Mouse (Mus musculus) R1 (cell line): ENCODE measurements around the gene Cadps.

Source experiments
- DNase-seq: peaks from one replicate; pipeline ENCODE4 v3.0.0-alpha.2; 2018; ENCODE audit warnings: low read depth, low spot score

Gene Cadps

GRCm38 (mm10) chr14:12341789-12342457, 481.0 kb downstream of the Cadps start:
- DNase-seq, result no peak

GRCm38 (mm10) chr14:12341075-12341788, 481.6 kb downstream of the Cadps start:
- DNase-seq, result peak; percentile 33

DNA sequence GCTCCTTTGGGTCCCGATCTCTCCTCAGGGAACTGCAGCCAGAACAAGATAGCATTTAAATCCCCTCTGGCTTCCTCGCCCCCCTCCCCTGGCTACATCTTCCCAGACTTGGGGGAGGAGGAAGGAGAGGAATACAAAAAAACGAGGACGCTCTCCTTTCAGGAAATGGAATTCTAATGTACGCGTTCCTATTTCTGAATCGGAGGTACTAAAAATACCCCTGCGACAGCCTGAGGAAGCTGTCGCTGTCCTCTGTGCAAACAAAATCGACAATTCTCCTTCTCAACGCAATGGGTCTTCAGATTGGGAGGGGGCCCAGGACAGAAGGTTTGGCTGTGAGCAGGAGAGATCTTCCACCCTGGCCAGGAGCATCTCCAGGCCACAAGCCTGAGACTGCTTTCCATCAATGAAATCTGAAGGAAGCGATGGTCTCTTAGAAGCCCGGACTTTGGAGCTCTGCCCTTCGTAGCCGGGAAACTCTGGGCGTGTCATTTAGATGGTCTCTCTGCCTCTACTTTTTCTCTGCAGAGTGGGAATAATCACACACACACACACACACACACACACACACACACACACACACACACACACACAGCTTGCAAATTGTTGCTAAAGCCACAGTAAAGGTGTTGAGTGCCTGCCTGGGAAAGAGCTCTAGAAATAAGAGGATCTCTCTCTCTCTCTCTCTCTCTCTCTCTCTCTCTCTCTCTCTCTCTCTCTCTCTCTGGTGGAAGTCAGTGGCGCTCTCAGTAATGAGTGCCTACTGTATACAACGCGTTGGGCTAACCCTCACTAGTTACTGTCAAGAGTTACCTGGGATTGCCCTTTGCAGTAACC, 482.4 kb downstream of the Cadps start:
- DNase-seq, result no peak

DNA sequence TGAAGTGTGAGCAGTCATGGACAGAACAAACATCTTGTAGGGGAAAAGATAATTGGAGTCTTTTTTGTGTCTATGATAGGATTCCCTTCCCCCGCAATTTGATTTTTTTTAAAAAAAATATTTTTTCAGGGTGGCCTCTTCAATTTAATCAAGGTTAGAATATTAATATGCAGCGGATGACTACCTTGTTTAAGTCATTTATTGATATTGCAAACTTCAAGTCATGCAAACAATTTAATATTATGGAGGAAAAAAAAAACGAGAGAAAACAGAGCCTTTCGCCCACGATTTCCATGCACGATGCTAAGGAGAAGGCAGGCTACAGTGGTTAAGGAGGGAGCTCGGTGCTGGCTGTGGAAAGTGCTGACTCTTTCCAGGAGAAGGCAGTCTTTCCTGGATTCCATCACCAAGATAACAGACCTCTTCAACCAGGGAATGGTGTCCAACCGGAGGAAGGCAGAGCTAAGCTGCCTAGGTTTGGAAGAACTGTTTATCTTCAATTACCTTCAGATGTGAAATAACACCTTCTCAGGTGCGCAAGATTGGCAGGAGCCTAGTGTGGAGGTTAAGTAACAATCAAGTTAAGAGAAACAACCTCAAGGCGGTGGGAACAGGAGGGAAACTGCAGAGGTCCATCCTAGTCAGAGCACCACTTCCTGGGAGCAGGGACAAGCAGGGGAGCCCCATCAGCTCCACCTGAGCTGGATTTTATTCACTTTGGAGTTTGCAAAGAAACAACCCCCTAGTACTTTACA, 483.9 kb downstream of the Cadps start:
- no peak for DNase-seq

DNA sequence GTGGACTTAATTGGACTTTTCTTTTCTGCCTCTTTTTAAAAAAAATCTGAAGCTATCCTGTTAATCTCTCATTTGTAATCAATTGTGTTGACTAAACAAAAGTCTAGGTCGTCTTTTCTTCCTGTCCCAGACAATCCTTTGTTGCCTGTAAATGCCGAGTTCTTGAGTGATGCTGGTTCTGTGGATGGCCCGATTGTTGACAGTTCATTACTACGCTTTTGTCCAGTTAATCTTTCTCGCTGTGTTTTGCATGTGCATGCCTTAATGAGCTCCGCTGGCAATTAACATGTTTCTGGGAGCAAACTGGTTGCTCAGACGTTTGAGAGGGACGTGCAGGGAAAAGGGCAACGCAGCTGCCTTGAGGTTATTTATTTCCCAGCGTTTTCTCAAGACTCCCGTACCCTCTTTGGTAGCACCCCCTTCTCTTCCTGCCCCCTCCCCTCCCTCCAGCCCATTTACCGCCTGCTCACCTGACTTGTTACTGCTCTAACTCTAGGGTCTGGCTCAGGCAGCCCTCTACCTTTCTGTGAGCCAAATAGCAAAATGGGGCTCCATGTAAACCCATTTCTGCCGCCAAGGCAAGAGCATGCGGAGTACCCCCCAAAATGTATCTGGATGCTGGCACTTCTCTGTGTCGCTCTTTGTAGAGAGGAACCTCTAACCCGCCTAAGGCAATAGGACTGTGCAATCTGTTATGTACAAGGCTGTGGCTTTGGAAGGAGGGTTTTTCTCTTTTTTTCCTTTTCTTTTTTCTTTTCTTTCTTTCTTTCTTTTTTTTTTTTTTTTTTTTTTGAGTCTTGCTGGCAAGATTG, 484.7 kb downstream of the Cadps start:
- DNase-seq, result peak; percentile 74

DNA sequence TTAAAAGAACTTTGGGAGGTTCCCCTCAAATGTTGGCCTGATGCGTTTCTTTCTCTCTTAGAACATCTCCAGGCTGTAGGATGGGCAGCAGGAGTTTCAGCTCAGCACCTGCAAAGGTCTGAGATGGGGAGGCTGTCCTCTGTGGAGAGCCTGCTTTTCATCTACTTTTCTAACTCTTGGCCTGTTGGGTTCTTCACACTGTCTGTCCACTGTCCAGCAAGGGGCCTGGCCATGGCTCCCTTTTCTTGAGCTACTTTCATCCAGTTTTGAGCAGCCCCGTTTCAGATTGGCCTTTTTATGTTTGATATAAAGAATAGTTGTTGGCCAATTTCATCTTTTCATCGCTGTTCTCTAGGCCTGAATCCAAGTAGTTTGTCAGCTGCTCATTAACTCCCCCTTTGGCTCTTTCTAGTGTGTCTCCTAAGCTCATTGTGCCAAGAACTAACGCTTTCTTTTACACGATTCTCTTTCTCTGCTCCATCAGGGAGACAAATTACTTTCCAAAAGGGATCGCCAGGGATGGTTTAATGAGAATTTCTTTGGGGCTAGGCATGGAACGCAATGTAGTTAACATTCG, 485.4 kb downstream of the Cadps start:
- DNase-seq, result no peak

DNA sequence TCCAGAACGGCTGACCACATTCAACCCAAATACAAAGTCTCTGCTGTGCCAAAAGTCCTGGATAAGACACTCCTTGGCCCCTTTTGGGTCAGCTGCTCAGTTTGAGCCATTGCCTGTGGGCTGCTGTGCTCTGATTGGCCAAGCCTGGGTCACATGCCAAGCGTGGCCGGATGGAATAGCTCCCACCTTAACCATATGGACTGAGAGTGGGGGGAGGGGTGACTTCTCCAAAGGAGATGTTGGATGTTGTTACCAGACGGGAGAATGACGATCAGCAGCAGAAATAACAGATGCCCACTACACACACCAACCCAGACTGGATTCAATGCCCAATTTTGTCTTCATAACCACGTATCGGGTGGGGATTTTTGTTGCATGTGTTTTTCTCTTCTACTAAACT, 488.0 kb downstream of the Cadps start:
- peak; percentile 15 for DNase-seq

DNA sequence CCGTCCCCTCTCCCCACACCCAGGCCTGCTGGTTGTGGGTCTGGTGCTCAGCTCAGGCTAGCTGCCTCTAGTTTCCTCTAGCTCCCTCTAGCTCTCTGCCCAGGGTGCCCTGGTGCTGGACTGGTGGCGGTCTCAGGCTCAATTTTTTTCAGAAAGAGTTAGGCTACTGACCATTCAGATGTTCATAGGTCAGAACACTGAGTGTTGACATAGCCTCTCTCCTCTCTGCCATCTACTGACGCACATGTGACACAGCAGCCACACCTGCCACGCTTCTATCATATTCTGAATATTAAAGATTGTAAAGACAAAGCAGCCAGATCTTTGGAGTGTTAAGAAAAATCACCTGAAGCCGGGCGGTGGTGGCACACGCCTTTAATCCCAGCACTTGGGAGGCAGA, 489.3 kb downstream of the Cadps start:
- no peak for DNase-seq
